Mouse (Mus musculus) embryonic facial prominence, embryonic 14.5 days (tissue): ENCODE measurements at regions not wholly inside any gene's neighbourhood (a gene's known extent, or its start where the extent isn't known, plus 50 kb on each side); places are given as distances from the start of the nearest gene placed in this dataset.

ENCODE experiments used
- ATAC-seq: fragments of 200-750 bp; cut with Nextera tagmentation; 2 replicates; pipeline ENCODE4 v1.8.0; 2017; ENCODE audit warnings: low read depth, moderate number of reproducible peaks, moderate TSS enrichment
- DNase-seq: peaks from one replicate; pipeline ENCODE4 v3.0.0-alpha.2; 2015; ENCODE audit warnings: low spot score
- H3K27ac ChIP-seq: fragments of 300-500 bp; sonication (generic); replicated peaks from 2 replicates; pipeline ENCODE4 v1.5.1; 2014; ENCODE audit warnings: low read depth, mild to moderate bottlenecking, low read length, moderate library complexity
- H3K27me3 ChIP-seq: fragments of 300-500 bp; sonication (generic); replicated peaks from 2 replicates; pipeline ENCODE4 v1.6.1; 2014; ENCODE audit warnings: low read length; ENCODE audit not compliant: control insufficient read depth, insufficient read depth
- H3K36me3 ChIP-seq: fragments of 300-500 bp; sonication (generic); 2 replicates; pipeline ENCODE4 v1.6.1; 2014; ENCODE audit warnings: low read length, mixed read lengths; ENCODE audit not compliant: control insufficient read depth, insufficient read depth
- H3K4me1 ChIP-seq: fragments of 300-500 bp; sonication (generic); 2 replicates; pipeline ENCODE4 v1.6.1; 2014; ENCODE audit warnings: antibody characterized with exemption, low read length; ENCODE audit not compliant: control insufficient read depth, insufficient read depth
- H3K4me2 ChIP-seq: fragments of 300-500 bp; sonication (generic); 2 replicates; pipeline ENCODE4 v1.6.1; 2014; ENCODE audit warnings: low read depth, mild to moderate bottlenecking, low read length, moderate library complexity, mixed read lengths
- H3K4me3 ChIP-seq: fragments of 300-500 bp; sonication (generic); 2 replicates; pipeline ENCODE4 v1.5.1; 2014; ENCODE audit warnings: low read depth, mild to moderate bottlenecking, low read length
- H3K9ac ChIP-seq: fragments of 300-500 bp; sonication (generic); 2 replicates; pipeline ENCODE4 v1.6.1; 2014; ENCODE audit warnings: low read depth, mild to moderate bottlenecking, low read length, moderate library complexity, mixed read lengths
- H3K9me3 ChIP-seq: fragments of 300-500 bp; sonication (generic); 2 replicates; pipeline ENCODE4 v1.6.1; 2016; ENCODE audit warnings: low read length; ENCODE audit not compliant: control insufficient read depth
- WGBS: fragments of 180-500 bp; shearing (Covaris S2); extraction: QIAGEN DNeasy Blood & Tissue Kit; methylation state at CpG from one replicate; pipeline ENCODE4 v1.1.7; 2014; 5-methylcytosine and 5-hydroxymethylcytosine counted together

- no peak overlapping the region for H3K9ac ChIP-seq
- H3K4me2 ChIP-seq = peak overlapping the region; percentile 11; the same call in 1 of the 2 replicates
- ATAC-seq (peak; percentile 75), DNase-seq (peak; percentile 79)
- H3K4me3 ChIP-seq = no peak overlapping the region
- 31% methylated on average over 17 of the region's 17 CpGs for WGBS
- no peaks in the 10 kb centered on the region for H3K9me3 ChIP-seq
- H3K36me3 ChIP-seq = no peaks in the 10 kb centered on the region
- peaks cover 6% of the 10 kb centered on the region; the same call in 1 of the 2 replicates for H3K4me1 ChIP-seq
- H3K27me3 ChIP-seq = no peaks in the 10 kb centered on the region
- H3K27ac ChIP-seq = no peak overlapping the region
Observed at GRCm38 (mm10) chr15:25284354-25285199, 129.0 kb downstream of the Basp1 start.

GRCm38 (mm10) chr15:25283713-25284112 is 129.9 kb downstream of the Basp1 start:
- Histone ChIP-seq H3K9me3 (no peaks in the 10 kb centered on the region), H3K36me3 (no peaks in the 10 kb centered on the region), H3K4me3 (no peak overlapping the region), H3K9ac (no peak overlapping the region), H3K27ac (no peak overlapping the region), H3K4me2 (no peak overlapping the region), H3K27me3 (no peaks in the 10 kb centered on the region), H3K4me1 (peaks cover 6% of the 10 kb centered on the region; the same call in 1 of the 2 replicates)
- no peak for DNase-seq
- 89% methylated on average over 2 of the region's 2 CpGs for WGBS
- ATAC-seq = no peak

- DNase-seq (no peak), ATAC-seq (no peak)
- Histone ChIP-seq H3K4me2 (no peak overlapping the region), H3K9ac (no peak overlapping the region), H3K4me1 (peaks cover 6% of the 10 kb centered on the region; the same call in 1 of the 2 replicates), H3K27ac (no peak overlapping the region), H3K36me3 (no peaks in the 10 kb centered on the region), H3K4me3 (no peak overlapping the region), H3K9me3 (no peaks in the 10 kb centered on the region), H3K27me3 (no peaks in the 10 kb centered on the region)
- WGBS = 78% methylated on average over 9 of the region's 9 CpGs
Observed at GRCm38 (mm10) chr15:25282346-25282745, 131.2 kb downstream of the Basp1 start.

- Histone ChIP-seq H3K27ac (no peak overlapping the region), H3K4me2 (no peak overlapping the region), H3K36me3 (no peaks in the 10 kb centered on the region), H3K4me1 (peaks cover 6% of the 10 kb centered on the region; the same call in 1 of the 2 replicates), H3K9me3 (no peaks in the 10 kb centered on the region), H3K9ac (no peak overlapping the region), H3K27me3 (no peaks in the 10 kb centered on the region), H3K4me3 (no peak overlapping the region)
- ATAC-seq = no peak
- no peak for DNase-seq
Observed at GRCm38 (mm10) chr15:25281942-25282341, 131.6 kb downstream of the Basp1 start.

- Histone ChIP-seq H3K36me3 (no peaks in the 10 kb centered on the region), H3K27me3 (no peaks in the 10 kb centered on the region), H3K4me2 (no peak overlapping the region), H3K4me3 (no peak overlapping the region), H3K27ac (no peak overlapping the region), H3K9ac (no peak overlapping the region), H3K9me3 (no peaks in the 10 kb centered on the region), H3K4me1 (no peaks in the 10 kb centered on the region)
- DNase-seq (no peak), ATAC-seq (no peak)
- WGBS = 77% methylated on average over 6 of the region's 6 CpGs
Observed at GRCm38 (mm10) chr15:25278317-25279156, 135.0 kb downstream of the Basp1 start.

GRCm38 (mm10) chr15:25276227-25276626 is 137.3 kb downstream of the Basp1 start:
- DNase-seq = no peak
- H3K27ac ChIP-seq = no peak overlapping the region
- no peak overlapping the region for H3K4me2 ChIP-seq
- H3K4me1 ChIP-seq = no peaks in the 10 kb centered on the region
- peak; percentile 55; the same call in 1 of the 2 replicates for ATAC-seq
- WGBS = 65% methylated on average over 5 of the region's 5 CpGs
- H3K4me3 ChIP-seq = no peak overlapping the region
- no peaks in the 10 kb centered on the region for H3K36me3 ChIP-seq
- no peak overlapping the region for H3K9ac ChIP-seq
- H3K9me3 ChIP-seq = no peaks in the 10 kb centered on the region
- no peaks in the 10 kb centered on the region for H3K27me3 ChIP-seq

GRCm38 (mm10) chr15:25271886-25272285 is 141.7 kb downstream of the Basp1 start:
- H3K4me1 ChIP-seq = peaks cover 3% of the 10 kb centered on the region; the same call in 1 of the 2 replicates
- no peak overlapping the region for H3K9ac ChIP-seq
- no peak overlapping the region for H3K4me2 ChIP-seq
- ATAC-seq (no peak), DNase-seq (no peak)
- no peaks in the 10 kb centered on the region for H3K36me3 ChIP-seq
- 89% methylated on average over 5 of the region's 5 CpGs for WGBS
- H3K27ac ChIP-seq = no peak overlapping the region
- no peak overlapping the region for H3K4me3 ChIP-seq
- no peaks in the 10 kb centered on the region for H3K27me3 ChIP-seq
- no peaks in the 10 kb centered on the region for H3K9me3 ChIP-seq

- Histone ChIP-seq H3K27me3 (no peaks in the 10 kb centered on the region), H3K4me1 (peaks cover 3% of the 10 kb centered on the region; the same call in 1 of the 2 replicates), H3K36me3 (no peaks in the 10 kb centered on the region), H3K9ac (no peak overlapping the region), H3K27ac (no peak overlapping the region), H3K4me2 (peak overlapping the region; percentile 18; the same call in 1 of the 2 replicates), H3K9me3 (no peaks in the 10 kb centered on the region), H3K4me3 (no peak overlapping the region)
- DNase-seq (peak; percentile 27), ATAC-seq (no peak)
- WGBS = 40% methylated on average over 10 of the region's 10 CpGs
Observed at GRCm38 (mm10) chr15:25270349-25270748, 143.2 kb downstream of the Basp1 start.
